Mouse (Mus musculus) layer of hippocampus, adult 8-10 months (tissue): Measurements from ENCODE around the gene Josd1. TPM values are rescaled to one million over a fixed set of nuclear protein-coding genes. Genes with fewer than 3 reads are reported as not detected.

Source experiments
- DNase-seq, 2 experiments: peaks; one replicate each; pipeline ENCODE4 v3.0.0; 2022; ENCODE audit warnings: low spot score in 2 of 2
- total RNA-seq, 4 experiments: library from RNA; stranded (reverse); gene quantifications; 2 replicates each; pipeline ENCODE4 v1.2.4; 2022

Gene Josd1
- total RNA-seq, result 10 to 100 TPM; 43.5 to 54.0 (median 46.4) TPM

- DNase-seq, result peak; percentile 90 to 95
Measured at GRCm38 (mm10) chr15:79687646-79688267, at the start of gene Josd1. TSS of gene Josd1 (minus strand) at chr15:79687919.

GRCm38 (mm10) chr15:79734311-79734710 is 46.6 kb upstream of the Josd1 start:
- DNase-seq, result no peak

GRCm38 (mm10) chr15:79733640-79734039 is 45.9 kb upstream of the Josd1 start:
- no peak for DNase-seq

GRCm38 (mm10) chr15:79733192-79733591 is 45.5 kb upstream of the Josd1 start:
- no peak for DNase-seq

GRCm38 (mm10) chr15:79731554-79731953 is 43.8 kb upstream of the Josd1 start:
- DNase-seq, result no peak

GRCm38 (mm10) chr15:79728731-79729388 is 41.1 kb upstream of the Josd1 start:
- DNase-seq, result no peak

GRCm38 (mm10) chr15:79728311-79728710 is 40.6 kb upstream of the Josd1 start:
- DNase-seq, result no peak

- DNase-seq, result no peak
Measured at GRCm38 (mm10) chr15:79727840-79728239, 40.1 kb upstream of the Josd1 start.

- no peak for DNase-seq
Measured at GRCm38 (mm10) chr15:79725190-79725789, 37.6 kb upstream of the Josd1 start.

GRCm38 (mm10) chr15:79723439-79723838 is 35.7 kb upstream of the Josd1 start:
- DNase-seq, result no peak

GRCm38 (mm10) chr15:79720796-79721195 is 33.1 kb upstream of the Josd1 start:
- DNase-seq, result no peak

GRCm38 (mm10) chr15:79720267-79720666 is 32.5 kb upstream of the Josd1 start:
- no peak for DNase-seq

- no peak for DNase-seq
Measured at GRCm38 (mm10) chr15:79716710-79717109, 29.0 kb upstream of the Josd1 start.

- no peak for DNase-seq
Measured at GRCm38 (mm10) chr15:79715646-79716045, 27.9 kb upstream of the Josd1 start.

- DNase-seq, result no peak
Measured at GRCm38 (mm10) chr15:79708229-79708822, 20.6 kb upstream of the Josd1 start.

GRCm38 (mm10) chr15:79706603-79707214 is 19.0 kb upstream of the Josd1 start:
- DNase-seq, result no peak

- no peak for DNase-seq
Measured at GRCm38 (mm10) chr15:79697558-79698187, 10.0 kb upstream of the Josd1 start.

GRCm38 (mm10) chr15:79697011-79697410 is 9.3 kb upstream of the Josd1 start:
- no peak for DNase-seq

GRCm38 (mm10) chr15:79696508-79696907 is 8.8 kb upstream of the Josd1 start:
- DNase-seq, result no peak

GRCm38 (mm10) chr15:79695516-79695915 is 7.8 kb upstream of the Josd1 start:
- no peak for DNase-seq

- no peak for DNase-seq
Measured at GRCm38 (mm10) chr15:79694512-79694911, 6.8 kb upstream of the Josd1 start.
